Mouse (Mus musculus) C2C12 (cell line): ENCODE results near the gene Rragc. TPM values are rescaled to one million over a fixed set of nuclear protein-coding genes. Genes with fewer than 3 reads are reported as not detected.
"Not testable (repeated sequence)": the region's sequence is repeated elsewhere in the genome, so short reads cannot be mapped to it uniquely, and the experiment has no call there.

Source experiments
- H3K27me3 ChIP-seq: one replicate; pipeline ENCODE4 v1.6.1; 2011; ENCODE audit not compliant: control insufficient read depth, insufficient read depth, insufficient read length
- H3K36me3 ChIP-seq: one replicate; pipeline ENCODE4 v1.6.1; 2011; ENCODE audit not compliant: control insufficient read depth, insufficient read depth
- H3K4me3 ChIP-seq: one replicate; pipeline ENCODE4 v1.5.1; 2011; ENCODE audit warnings: mild to moderate bottlenecking, control low read depth; ENCODE audit not compliant: poor library complexity, insufficient read depth, severe bottlenecking
- H3K79me2 ChIP-seq: one replicate; pipeline ENCODE4 v1.6.1; 2011; ENCODE audit not compliant: control insufficient read depth, insufficient read depth
- H3K79me3 ChIP-seq: one replicate; pipeline ENCODE4 v1.6.1; 2011; ENCODE audit warnings: low read depth, control low read depth
- H3ac ChIP-seq: one replicate; pipeline ENCODE3; 2011; ENCODE audit warnings: low read depth; ENCODE audit not compliant: control insufficient read depth, insufficient read length
- CEBPB ChIP-seq: IDR thresholded peaks from one replicate; pipeline ENCODE4 v1.6.1; 2011; ENCODE audit warnings: low read depth, mild to moderate bottlenecking, control low read depth, moderate library complexity
- CTCF ChIP-seq: IDR thresholded peaks from one replicate; pipeline ENCODE4 v1.5.1; 2011; ENCODE audit not compliant: control insufficient read depth, insufficient read depth, insufficient read length
- FOSL1 ChIP-seq: IDR thresholded peaks from one replicate; pipeline ENCODE4 v1.8.0; 2011; ENCODE audit warnings: mild to moderate bottlenecking, low read length; ENCODE audit not compliant: poor library complexity, insufficient read depth, severe bottlenecking
- MAX ChIP-seq: IDR thresholded peaks from one replicate; pipeline ENCODE4 v1.6.1; 2011; ENCODE audit warnings: mild to moderate bottlenecking, control low read depth
- MYOD1 ChIP-seq: IDR thresholded peaks from one replicate; pipeline ENCODE4 v1.6.1; 2011; ENCODE audit warnings: low read depth; ENCODE audit not compliant: control insufficient read depth, insufficient read length
- MYOG ChIP-seq: IDR thresholded peaks from one replicate; pipeline ENCODE4 v1.6.1; 2011; ENCODE audit not compliant: control insufficient read depth, insufficient read length; ENCODE audit errors: extremely low read depth
- USF1 ChIP-seq: IDR thresholded peaks from one replicate; pipeline ENCODE4 v1.6.1; 2011; ENCODE audit warnings: low read depth, mild to moderate bottlenecking, control low read depth, moderate library complexity
- polyA plus RNA-seq: library from polyadenylated mRNA; unstranded; fragments of >200 nt; fragmentation: generic; extraction: Trizol; gene quantifications from one replicate; pipeline ENCODE4 v1.2.1, GENCODE M21; 2012; ENCODE audit warnings: missing spikeins

Gene Rragc
- polyA plus RNA-seq, 1 experiment = 43.5 TPM

GRCm38 (mm10) chr4:123939838-123940237 is 22.6 kb downstream of the Rragc start:
- no peaks in the 10 kb centered on the region for H3K79me3 ChIP-seq
- peaks cover 14% of the 10 kb centered on the region for H3K36me3 ChIP-seq
- no peak overlapping the region for H3ac ChIP-seq
- H3K27me3 ChIP-seq = no peaks in the 10 kb centered on the region
- TF ChIP-seq MYOD1 (no peak), USF1 (no peak), CTCF (peak; percentile 29)
- no peak overlapping the region for H3K4me3 ChIP-seq
- no peaks in the 10 kb centered on the region for H3K79me2 ChIP-seq

DNA sequence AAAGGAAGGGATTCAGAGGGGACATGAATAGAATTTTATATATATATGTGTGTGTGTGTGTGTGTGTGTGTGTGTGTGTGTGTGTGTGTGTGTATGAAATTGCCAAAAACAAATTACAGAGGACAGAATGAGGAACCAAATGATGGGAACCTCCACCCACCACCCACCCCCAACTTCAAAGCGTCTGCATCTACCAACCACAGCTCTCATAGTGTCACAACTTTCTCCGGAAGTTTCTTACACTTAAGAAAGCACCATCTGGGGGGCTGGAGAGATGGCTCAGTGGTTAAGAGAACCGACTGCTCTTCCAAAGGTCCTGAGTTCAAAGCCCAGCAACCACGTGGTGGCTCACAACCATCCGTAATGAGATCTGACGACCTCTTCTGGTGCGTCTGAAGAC is 23.6 kb downstream of the Rragc start:
- H3K27me3 ChIP-seq, H3ac ChIP-seq, H3K79me2 ChIP-seq, H3K79me3 ChIP-seq, H3K36me3 ChIP-seq, H3K4me3 ChIP-seq: not testable (repeated sequence)

GRCm38 (mm10) chr4:123946701-123947100 is 29.5 kb downstream of the Rragc start:
- Histone ChIP-seq H3ac (no peak overlapping the region), H3K79me2 (no peaks in the 10 kb centered on the region), H3K4me3 (no peak overlapping the region), H3K79me3 (no peaks in the 10 kb centered on the region), H3K27me3 (peaks cover 28% of the 10 kb centered on the region), H3K36me3 (no peaks in the 10 kb centered on the region)
- TF ChIP-seq MAX = no peak
- TF ChIP-seq FOSL1 = no peak
- TF ChIP-seq CTCF = no peak
- no peak for TF ChIP-seq MYOG
- no peak for TF ChIP-seq USF1
- TF ChIP-seq CEBPB = no peak
- TF ChIP-seq MYOD1 = no peak

- H3K79me2 ChIP-seq = no peaks in the 10 kb centered on the region
- H3K36me3 ChIP-seq = no peaks in the 10 kb centered on the region
- H3K4me3 ChIP-seq = no peak overlapping the region
- H3K79me3 ChIP-seq = no peaks in the 10 kb centered on the region
- no peak overlapping the region for H3ac ChIP-seq
- TF ChIP-seq MYOG (no peak), FOSL1 (no peak), MAX (no peak)
- peaks cover 28% of the 10 kb centered on the region for H3K27me3 ChIP-seq
These were observed 29.9 kb downstream of the Rragc start for GRCm38 (mm10) chr4:123947149-123947548.

DNA sequence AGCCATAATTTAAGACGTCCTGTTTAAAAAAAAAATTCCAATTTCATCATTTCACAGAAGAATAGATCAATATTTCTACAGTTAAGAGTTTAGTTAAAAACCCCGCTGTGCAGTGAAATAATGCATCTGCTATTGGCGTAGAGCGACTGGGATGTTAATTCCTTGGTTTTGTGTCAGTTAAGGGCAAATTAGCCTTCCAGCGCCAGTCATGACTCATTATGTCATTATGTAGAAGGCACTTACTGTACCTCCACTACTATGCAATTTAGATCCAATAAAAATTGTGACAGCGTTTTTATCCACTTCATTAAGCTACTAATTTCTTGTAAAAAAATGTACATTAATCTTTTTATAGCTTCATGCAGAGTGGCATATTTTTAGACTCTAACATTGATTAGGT is 31.7 kb downstream of the Rragc start:
- no peak overlapping the region for H3ac ChIP-seq
- H3K4me3 ChIP-seq = no peak overlapping the region
- no peaks in the 10 kb centered on the region for H3K36me3 ChIP-seq
- no peaks in the 10 kb centered on the region for H3K79me3 ChIP-seq
- no peaks in the 10 kb centered on the region for H3K79me2 ChIP-seq
- TF ChIP-seq FOSL1 (no peak), MYOG (no peak), CEBPB (no peak), MYOD1 (no peak), USF1 (no peak), MAX (no peak), CTCF (no peak)
- H3K27me3 ChIP-seq = peaks cover 31% of the 10 kb centered on the region

GRCm38 (mm10) chr4:123949649-123950048 is 32.4 kb downstream of the Rragc start:
- peaks cover 31% of the 10 kb centered on the region for H3K27me3 ChIP-seq
- no peaks in the 10 kb centered on the region for H3K79me3 ChIP-seq
- H3ac ChIP-seq = no peak overlapping the region
- H3K36me3 ChIP-seq = no peaks in the 10 kb centered on the region
- no peaks in the 10 kb centered on the region for H3K79me2 ChIP-seq
- no peak overlapping the region for H3K4me3 ChIP-seq
- TF ChIP-seq CTCF (no peak), MYOD1 (no peak), CEBPB (no peak), MAX (no peak), FOSL1 (no peak), MYOG (no peak), USF1 (no peak)
